Mouse (Mus musculus): ENCODE measurements around the gene Zfp260.

GRCm38 (mm10) chr7:30143555-30144209, 49.1 kb downstream of the Zfp260 start:
- TF ChIP-seq CTCF (IDR thresholded peaks at IDR 0.05; ENCODE audit: control insufficient read depth, insufficient read depth, insufficient replicate concordance, low read depth, low read length) (no peak), POLR2A (IDR thresholded peaks at IDR 0.05; ENCODE audit: control insufficient read depth, low read depth, low read length) (no peak)

Measured in testis, adult 2 months (tissue).